Mouse (Mus musculus): Measurements from ENCODE around the gene Zbtb49.

DNA sequence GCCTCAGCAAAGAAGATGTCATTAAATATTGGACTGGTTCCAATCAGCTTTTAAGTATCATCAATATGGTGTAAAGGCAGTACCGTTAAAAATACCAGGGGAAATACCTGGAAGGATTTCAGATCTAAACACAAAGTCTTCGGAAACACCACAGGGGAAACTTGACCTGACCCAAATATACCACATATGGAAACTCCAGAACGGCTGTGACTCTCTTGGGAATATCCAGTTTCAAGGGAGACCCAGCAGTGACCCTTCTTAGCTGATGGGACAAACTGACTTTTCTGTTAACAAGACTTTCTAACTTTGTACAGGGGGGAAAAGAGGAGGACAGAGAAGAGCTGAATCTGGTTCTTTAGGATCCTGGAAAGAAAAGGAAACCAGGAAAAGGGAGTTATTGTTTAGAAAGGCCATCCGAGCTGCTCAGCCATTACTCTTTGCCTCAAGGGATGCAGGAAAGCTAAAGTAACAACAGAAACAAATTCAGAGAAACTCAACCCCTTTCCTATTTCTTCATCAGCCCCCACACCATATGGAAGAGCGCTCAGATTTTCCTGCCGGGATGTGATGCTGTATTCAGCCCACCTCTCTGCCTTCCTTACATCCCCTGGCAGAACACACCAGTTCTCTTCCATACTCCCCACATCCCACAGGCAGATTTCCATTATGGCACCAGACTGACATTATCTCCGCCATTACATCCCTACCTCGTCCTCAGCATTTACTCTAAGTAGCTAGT, 37.9 kb upstream of the Zbtb49 start:
- TF ChIP-seq POLR2A (IDR thresholded peaks at IDR 0.05; ENCODE audit: control insufficient read depth, low read depth, low read length): no peak
- no peak for TF ChIP-seq CTCF (IDR thresholded peaks at IDR 0.05; ENCODE audit: control insufficient read depth, insufficient read depth, insufficient replicate concordance, low read depth, low read length)

Measured in testis, adult 2 months (tissue).